In the genomic region with DNA sequence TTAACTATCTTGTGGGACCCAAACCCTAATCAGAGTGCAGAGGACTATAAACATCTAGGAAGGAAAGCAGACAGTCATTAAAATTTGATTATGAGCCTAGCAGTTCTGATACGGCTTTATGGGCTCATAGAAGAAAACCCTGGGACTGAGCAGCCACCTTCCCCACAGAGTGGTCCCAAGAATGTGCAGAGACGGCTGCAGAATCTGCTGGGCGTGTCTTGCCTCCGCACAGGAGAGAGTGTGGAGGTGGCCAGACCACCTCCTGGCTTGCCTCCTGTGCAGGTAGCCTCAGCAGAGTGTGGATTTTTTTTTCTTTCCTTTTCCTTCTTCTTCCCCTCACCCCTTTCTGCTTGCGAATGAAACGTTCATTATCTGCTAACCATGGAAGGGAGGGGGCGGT, we compare ENCODE assay signal across 16 mouse cellular contexts.
"Had no signal": no experiment of that assay in that cellular context is flagged by ENCODE, and none has a peak within 500 bp of the region (broad histone marks: within the 10 kb centered on the region; RNA-seq: fewer than 3 reads in every experiment).

No protein-coding gene starts in this region.

- H3K9ac ChIP-seq: kidney, embryonic 15.5 days; limb, embryonic 15.5 days; liver, embryonic 14.5 days; liver, postnatal 0 days; lung, embryonic 14.5 days; midbrain, embryonic 12.5 days; neural tube, embryonic 13.5 days had no signal

- H3K27ac ChIP-seq: kidney, embryonic 15.5 days; left cerebral cortex, adult 2 months; limb, embryonic 15.5 days; liver, embryonic 14.5 days; midbrain, embryonic 12.5 days; neural tube, embryonic 13.5 days had no signal

- H3K4me3 ChIP-seq: kidney, embryonic 15.5 days; left cerebral cortex, adult 2 months; limb, embryonic 15.5 days; midbrain, embryonic 12.5 days; myocyte; neural tube, embryonic 13.5 days had no signal

- DNase-seq: kidney, postnatal 10 days; layer of hippocampus, postnatal 36 days; retina, postnatal 1 day; right cerebral cortex, postnatal 25 days; thymus, postnatal 25 days had no signal

- H3K4me2 ChIP-seq: kidney, embryonic 15.5 days; limb, embryonic 15.5 days; liver, embryonic 11.5 days; lung, embryonic 14.5 days; midbrain, embryonic 12.5 days; neural tube, embryonic 13.5 days had no signal

- H3K4me1 ChIP-seq: midbrain, embryonic 12.5 days had no signal

- H3K27me3 ChIP-seq: kidney, embryonic 15.5 days; midbrain, embryonic 12.5 days; neural tube, embryonic 13.5 days had no signal

- H3K36me3 ChIP-seq: kidney, embryonic 15.5 days; limb, embryonic 15.5 days; midbrain, embryonic 12.5 days; neural tube, embryonic 13.5 days had no signal

- ATAC-seq: midbrain, embryonic 16.5 days had no signal

- H3K9me3 ChIP-seq: kidney, embryonic 15.5 days; limb, embryonic 15.5 days; midbrain, embryonic 12.5 days; neural tube, embryonic 13.5 days had no signal
